Mouse (Mus musculus) kidney, embryonic 16.5 days (tissue): ENCODE data around the gene H2-Q10. TPM values are rescaled to one million over a fixed set of nuclear protein-coding genes. Genes with fewer than 3 reads are reported as not detected.
"Not testable (repeated sequence)": the region's sequence is repeated elsewhere in the genome, so short reads cannot be mapped to it uniquely, and the experiment has no call there.

Experiments used
- ATAC-seq: fragments of 200-750 bp; cut with Nextera tagmentation; 2 replicates; pipeline ENCODE4 v1.8.0; 2017; ENCODE audit warnings: moderate TSS enrichment; ENCODE audit not compliant: low FRiP score, low TSS enrichment
- H3K27ac ChIP-seq: fragments of 300-500 bp; sonication (generic); 2 replicates; pipeline ENCODE4 v1.5.1; 2014; ENCODE audit warnings: low read length
- H3K27me3 ChIP-seq: fragments of 300-500 bp; sonication (generic); 2 replicates; pipeline ENCODE4 v1.6.1; 2014; ENCODE audit warnings: low read length, control low read depth, mixed read lengths; ENCODE audit not compliant: insufficient read depth
- H3K36me3 ChIP-seq: fragments of 300-500 bp; sonication (generic); 2 replicates; pipeline ENCODE4 v1.6.1; 2014; ENCODE audit warnings: low read length, control low read depth, mixed read lengths; ENCODE audit not compliant: insufficient read depth
- H3K4me1 ChIP-seq: fragments of 300-500 bp; sonication (generic); 2 replicates; pipeline ENCODE4 v1.6.1; 2014; ENCODE audit warnings: low read length, control low read depth, mixed read lengths; ENCODE audit not compliant: insufficient read depth
- H3K4me2 ChIP-seq: fragments of 300-500 bp; sonication (generic); replicated peaks from 2 replicates; pipeline ENCODE4 v1.6.1; 2014; ENCODE audit warnings: low read depth, low read length
- H3K4me3 ChIP-seq: fragments of 300-500 bp; sonication (generic); 2 replicates; pipeline ENCODE4 v1.5.1; 2014; ENCODE audit warnings: mild to moderate bottlenecking, low read length
- H3K9ac ChIP-seq: fragments of 300-500 bp; sonication (generic); replicated peaks from 2 replicates; pipeline ENCODE4 v1.6.1; 2014; ENCODE audit warnings: low read length
- H3K9me3 ChIP-seq: fragments of 300-500 bp; sonication (generic); 2 replicates; pipeline ENCODE4 v1.6.1; 2016; ENCODE audit warnings: low read length, control low read depth
- WGBS: fragments of 180-500 bp; shearing (Covaris S2); extraction: QIAGEN DNeasy Blood & Tissue Kit; methylation state at CpG from one replicate; pipeline ENCODE4 v1.1.7; 2014; 5-methylcytosine and 5-hydroxymethylcytosine counted together
- polyA plus RNA-seq: library from polyadenylated mRNA; unstranded; fragments of >200 nt; fragmentation: Nextera tagmentation; extraction: Ambion mirVana; gene quantifications from 2 replicates; pipeline ENCODE4 v1.2.1, GENCODE M21; 2015

Gene H2-Q10
- 1.4 and 1.6 TPM in 2 replicates for polyA plus RNA-seq

- Histone ChIP-seq H3K4me1 (peaks cover 4% of the 10 kb centered on the region; the same call in 1 of the 2 replicates), H3K4me3 (peak within 1 kb of the TSS; percentile 53), H3K9ac (peak within 1 kb of the TSS; percentile 32; the same call in 1 of the 2 replicates), H3K27ac (no peak within 1 kb of the TSS), H3K27me3 (peaks cover 23% of the 10 kb centered on the region), H3K4me2 (peak within 1 kb of the TSS; percentile 95), H3K9me3 (no peaks in the 10 kb centered on the region), H3K36me3 (no peaks in the 10 kb centered on the region)
- WGBS, result under 1% methylated on average over 80 of the region's 80 CpGs
- peak; percentile 67 for ATAC-seq
These were observed at the start of gene H2-Q10 for GRCm38 (mm10) chr17:35469842-35470751. TSS of gene H2-Q10 (plus strand) at chr17:35470089.

DNA sequence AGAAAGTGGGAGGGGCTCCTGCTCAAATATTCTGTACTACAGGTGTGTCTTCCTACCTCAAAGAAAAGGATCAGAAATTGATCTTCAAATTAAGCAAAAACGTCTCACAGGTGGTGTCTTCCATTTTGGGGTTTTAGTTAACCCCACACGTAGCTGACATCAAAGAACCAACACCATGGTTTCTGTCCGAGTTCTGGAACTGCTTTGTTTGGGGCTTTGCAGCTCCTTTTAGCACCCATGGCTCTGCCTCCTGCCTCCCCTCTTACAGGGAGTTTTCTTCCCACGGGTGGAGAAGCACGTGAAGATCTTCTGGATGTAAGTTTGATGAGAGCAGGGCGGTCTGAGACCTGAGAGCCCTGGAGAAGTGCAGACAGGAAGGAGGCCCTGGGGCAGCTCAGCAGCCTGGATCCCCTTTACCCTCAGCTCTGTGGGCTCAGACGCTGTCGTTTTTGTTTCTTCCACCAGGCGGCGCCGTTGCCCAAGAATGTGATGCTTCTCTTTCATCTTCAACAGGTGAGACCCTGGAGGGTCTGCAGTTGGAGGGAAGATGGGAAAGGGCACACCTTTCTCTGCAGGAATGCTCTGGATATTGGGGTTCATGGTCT, 49.6 kb upstream of the H2-Q10 start:
- ATAC-seq, H3K9ac ChIP-seq, H3K4me3 ChIP-seq, H3K27me3 ChIP-seq, H3K36me3 ChIP-seq, H3K27ac ChIP-seq, H3K9me3 ChIP-seq, H3K4me1 ChIP-seq, H3K4me2 ChIP-seq: not testable (repeated sequence)
- WGBS, result 18% methylated on average over 11 of the region's 11 CpGs

DNA sequence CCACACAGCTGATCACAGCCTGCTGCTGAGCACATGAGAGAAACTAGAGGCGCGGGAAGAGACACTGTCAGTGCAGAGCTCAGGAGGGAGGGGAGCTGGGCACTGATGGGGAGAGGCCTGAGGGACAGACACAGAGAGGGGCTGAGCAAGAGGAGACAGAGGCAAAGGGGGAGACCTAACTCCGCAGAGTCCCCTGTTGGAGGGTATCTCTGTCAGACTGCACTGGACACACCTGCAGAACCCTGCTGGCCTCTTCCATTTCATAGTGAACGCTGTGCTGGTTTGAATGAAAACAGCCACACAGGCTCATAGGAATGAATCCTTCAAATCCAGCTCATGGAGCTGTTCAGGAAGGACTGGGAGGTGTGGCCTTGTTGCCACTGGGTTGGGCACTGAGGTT, 48.6 kb upstream of the H2-Q10 start:
- H3K27ac ChIP-seq, H3K36me3 ChIP-seq, H3K9ac ChIP-seq, H3K4me3 ChIP-seq, H3K4me1 ChIP-seq, ATAC-seq, H3K4me2 ChIP-seq, H3K9me3 ChIP-seq: not testable (repeated sequence)
- 90% methylated on average over 4 of the region's 4 CpGs for WGBS
- peaks cover 15% of the 10 kb centered on the region for H3K27me3 ChIP-seq

- H3K4me1 ChIP-seq, H3K4me2 ChIP-seq, H3K27ac ChIP-seq, H3K4me3 ChIP-seq, H3K9me3 ChIP-seq, ATAC-seq, H3K9ac ChIP-seq, H3K36me3 ChIP-seq: not testable (repeated sequence)
- 90% methylated on average over 5 of the region's 5 CpGs for WGBS
- H3K27me3 ChIP-seq, result peaks cover 15% of the 10 kb centered on the region
These were observed 47.5 kb upstream of the H2-Q10 start for GRCm38 (mm10) chr17:35422360-35422759.

DNA sequence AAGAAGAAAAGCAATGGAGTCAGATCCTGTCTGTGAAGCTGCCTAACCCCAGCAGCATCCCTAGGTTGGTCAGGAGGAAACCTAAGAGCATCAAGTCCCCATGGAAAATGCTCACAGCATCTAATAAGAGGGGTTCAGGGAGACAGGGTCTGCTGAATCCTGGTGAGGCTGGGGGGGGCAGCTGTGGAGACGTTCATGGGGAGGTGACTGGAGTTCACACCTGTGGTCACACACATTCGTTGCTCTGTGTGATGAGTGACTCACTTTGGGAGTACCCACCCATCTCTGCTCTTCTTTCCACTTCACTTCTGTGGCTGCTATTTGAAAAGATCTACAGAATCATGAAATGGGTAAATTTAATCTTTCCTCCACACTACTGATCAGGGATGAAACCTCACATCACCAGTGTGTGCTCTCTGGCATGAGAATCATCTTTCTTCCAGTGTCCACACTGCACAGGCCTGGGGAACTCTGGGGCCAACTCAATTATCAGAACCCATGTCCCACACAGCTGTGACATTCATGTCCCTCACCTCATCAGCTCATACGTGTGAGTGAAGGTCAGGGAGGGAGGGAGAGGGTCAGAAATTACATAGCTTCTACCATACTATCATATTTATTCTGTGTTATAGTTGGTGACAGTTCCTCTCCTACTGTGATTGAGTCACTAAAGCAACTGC, 46.6 kb upstream of the H2-Q10 start:
- WGBS, result 61% methylated on average over 3 of the region's 3 CpGs
- H3K4me3 ChIP-seq, ATAC-seq, H3K9me3 ChIP-seq, H3K4me1 ChIP-seq, H3K9ac ChIP-seq, H3K4me2 ChIP-seq, H3K36me3 ChIP-seq, H3K27ac ChIP-seq: not testable (repeated sequence)
- peaks cover 15% of the 10 kb centered on the region for H3K27me3 ChIP-seq

- 88% methylated on average over 3 of the region's 3 CpGs for WGBS
These were observed 45.8 kb upstream of the H2-Q10 start for GRCm38 (mm10) chr17:35424106-35424505.

DNA sequence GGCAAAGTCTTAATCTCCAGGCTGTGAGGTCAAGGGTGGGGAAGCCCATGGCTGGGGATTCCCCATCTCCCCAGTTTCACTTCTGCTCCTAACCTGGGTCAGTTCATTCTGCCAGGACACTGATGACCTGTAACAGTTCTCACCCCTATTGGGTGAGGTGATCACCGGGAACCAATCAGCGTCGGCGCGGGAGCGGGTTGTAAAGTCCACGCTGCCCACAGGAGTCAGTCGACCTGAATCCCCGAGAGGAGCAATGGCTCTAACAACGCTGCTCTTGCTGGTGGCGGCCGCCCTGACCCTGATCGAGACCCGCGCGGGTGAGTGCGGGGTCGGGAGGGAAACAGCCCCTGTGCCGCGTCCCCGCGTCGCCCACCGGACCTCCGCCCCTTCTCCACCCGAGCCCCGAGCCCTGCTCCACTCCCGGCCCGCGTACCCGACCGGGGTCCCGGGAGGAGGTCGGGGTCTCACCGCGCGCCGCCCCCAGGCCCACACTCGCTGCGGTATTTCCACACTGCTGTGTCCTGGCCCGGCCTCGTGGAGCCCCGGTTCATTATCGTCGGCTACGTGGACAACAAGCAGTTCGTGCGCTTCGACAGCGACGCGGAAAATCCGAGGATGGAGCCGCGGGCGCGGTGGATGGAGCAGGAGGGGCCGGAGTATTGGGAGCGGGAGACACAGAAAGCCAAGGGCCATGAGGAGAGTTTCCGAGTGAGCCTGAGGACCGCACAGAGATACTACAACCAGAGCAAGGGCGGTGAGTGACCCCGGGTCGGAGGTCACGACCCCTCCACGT, 45.1 kb upstream of the H2-Q10 start, which contains the start of gene H2-Q6:
Gene H2-Q6, plus strand, starts transcription at position 227 of the 793 bp plus-strand sequence.
- Histone ChIP-seq H3K4me2 (peak within 1 kb of the TSS; percentile 68), H3K4me3 (peak within 1 kb of the TSS; percentile 43), H3K9ac (peak within 1 kb of the TSS; percentile 49), H3K27me3 (peaks cover 15% of the 10 kb centered on the region)
- not testable (repeated sequence) for H3K36me3 ChIP-seq, H3K27ac ChIP-seq, H3K4me1 ChIP-seq, H3K9me3 ChIP-seq
- peak; percentile 84 for ATAC-seq
- WGBS, result under 1% methylated on average over 51 of the region's 66 CpGs

More at GRCm38 (mm10) chr17:35424106-35424505, 45.8 kb upstream of the H2-Q10 start:
- not testable (repeated sequence) for ATAC-seq, H3K36me3 ChIP-seq, H3K4me3 ChIP-seq, H3K9me3 ChIP-seq, H3K4me1 ChIP-seq, H3K27ac ChIP-seq, H3K4me2 ChIP-seq, H3K9ac ChIP-seq
- H3K27me3 ChIP-seq, result peaks cover 15% of the 10 kb centered on the region

DNA sequence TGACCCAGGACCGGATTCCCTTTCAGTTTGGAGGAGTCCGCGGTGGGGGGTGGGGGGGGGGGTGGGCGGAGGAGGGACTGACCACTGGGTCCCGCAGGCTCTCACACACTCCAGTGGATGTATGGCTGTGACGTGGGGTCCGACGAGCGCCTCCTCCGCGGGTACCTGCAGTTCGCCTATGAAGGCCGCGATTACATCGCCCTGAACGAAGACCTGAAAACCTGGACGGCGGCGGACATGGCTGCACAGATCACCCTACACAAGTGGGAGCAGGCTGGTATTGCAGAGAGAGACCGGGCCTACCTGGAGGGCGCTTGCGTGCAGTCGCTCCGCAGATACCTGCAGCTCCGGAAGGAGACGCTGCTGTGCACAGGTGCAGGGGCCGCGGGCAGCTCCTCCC, 44.4 kb upstream of the H2-Q10 start:
- H3K27me3 ChIP-seq, result peaks cover 15% of the 10 kb centered on the region
- H3K9ac ChIP-seq, H3K9me3 ChIP-seq, H3K4me1 ChIP-seq, H3K27ac ChIP-seq, H3K36me3 ChIP-seq: not testable (repeated sequence)
- peak overlapping the region; percentile 68 for H3K4me2 ChIP-seq
- peak overlapping the region; percentile 43 for H3K4me3 ChIP-seq
- WGBS, result 19% methylated on average over 27 of the region's 28 CpGs
- peak; percentile 43 for ATAC-seq

DNA sequence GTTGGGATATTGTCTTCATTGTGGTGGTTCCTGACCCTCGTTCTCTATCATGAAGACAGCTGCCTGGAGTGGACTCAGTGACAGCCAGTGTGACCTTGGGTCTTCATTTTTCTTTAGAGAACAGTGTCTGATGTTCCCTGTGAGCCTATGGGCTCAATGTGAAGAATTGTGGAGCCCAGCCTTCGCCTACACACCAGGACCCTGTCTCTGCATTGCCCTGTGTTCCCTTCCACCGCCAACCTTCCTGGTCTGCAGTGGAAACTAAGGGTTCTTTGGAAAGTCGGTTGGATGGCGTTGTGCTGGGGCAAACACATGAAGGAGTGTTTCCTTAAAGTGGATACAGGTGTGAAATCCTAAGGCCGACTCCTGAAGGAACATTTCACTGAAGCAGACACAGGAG, 41.0 kb upstream of the H2-Q10 start:
- WGBS, result 84% methylated on average over 6 of the region's 6 CpGs
- H3K4me2 ChIP-seq, H3K9ac ChIP-seq, H3K4me1 ChIP-seq, H3K9me3 ChIP-seq, H3K4me3 ChIP-seq, H3K27ac ChIP-seq, ATAC-seq, H3K36me3 ChIP-seq: not testable (repeated sequence)
- peaks cover 11% of the 10 kb centered on the region for H3K27me3 ChIP-seq
